Mouse (Mus musculus): ENCODE measurements around the gene Ppp4r2. TPM values are rescaled to one million over a fixed set of nuclear protein-coding genes. Genes with fewer than 3 reads are reported as not detected.

Ppp4r2 gene
- polyA plus RNA-seq, 1 experiment from 2014 or later, result 13.5 TPM

DNA sequence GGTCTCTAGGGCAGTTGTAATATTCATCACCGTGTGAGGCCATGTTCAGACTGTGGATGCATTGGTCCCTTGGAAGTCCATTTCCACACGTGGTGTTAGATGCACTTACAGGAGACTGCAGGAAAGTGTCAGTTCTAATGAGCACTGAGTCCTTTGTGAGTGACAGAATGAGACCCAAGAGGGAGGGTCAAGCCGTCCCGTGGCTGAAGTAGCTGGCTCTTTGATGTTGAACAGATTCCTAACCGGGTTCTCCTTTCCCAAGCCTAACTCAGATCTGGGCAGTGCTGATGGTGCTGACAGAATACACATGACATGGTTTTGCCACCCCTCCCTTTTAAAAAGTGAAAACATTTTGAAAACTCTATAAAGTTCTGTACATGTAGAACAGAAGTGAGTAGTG lies 35.4 kb downstream of the Ppp4r2 start:
- 30% methylated on average over 5 of the region's 5 CpGs for WGBS

DNA sequence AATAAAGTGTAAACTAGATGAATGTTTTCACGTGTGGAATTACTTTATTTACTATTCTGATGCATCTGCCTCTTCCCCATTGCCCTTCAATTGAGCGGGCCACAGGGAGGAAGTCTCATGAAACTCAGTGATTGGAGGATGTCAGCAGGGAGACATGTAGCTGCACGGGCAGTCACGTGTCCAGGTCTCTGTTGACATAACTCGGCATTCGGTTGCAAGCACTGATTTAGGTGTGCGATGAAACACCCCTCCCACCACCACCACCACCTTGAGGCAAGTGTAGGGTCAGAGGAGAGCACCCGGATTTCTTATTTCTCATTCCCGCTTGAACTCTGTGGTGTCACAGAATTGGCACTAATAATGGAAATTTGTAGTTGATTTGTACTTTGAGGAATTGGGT lies 36.5 kb downstream of the Ppp4r2 start:
- no peak overlapping the region for H3K4me3 ChIP-seq
- no peak overlapping the region for H3K27ac ChIP-seq (replicated peaks)
- peaks cover 32% of the 10 kb centered on the region for H3K36me3 ChIP-seq
- H3K9me3 ChIP-seq, result no peaks in the 10 kb centered on the region
- H3K27me3 ChIP-seq (replicated peaks), result no peaks in the 10 kb centered on the region
- no peak overlapping the region for H3K4me2 ChIP-seq
- 74% methylated on average over 9 of the region's 9 CpGs for WGBS
- H3K4me1 ChIP-seq, result no peaks in the 10 kb centered on the region
- H3K9ac ChIP-seq, result no peak overlapping the region
- ATAC-seq (ENCODE audit: extremely low read depth, insufficient number of reproducible peaks, low FRiP score, low TSS enrichment), result no peak

More for the DNA sequence above, 35.4 kb downstream of the Ppp4r2 start:
- no peak overlapping the region for H3K9ac ChIP-seq
- H3K4me3 ChIP-seq, result no peak overlapping the region
- H3K27me3 ChIP-seq (replicated peaks), result no peaks in the 10 kb centered on the region
- no peaks in the 10 kb centered on the region for H3K9me3 ChIP-seq
- H3K27ac ChIP-seq (replicated peaks), result no peak overlapping the region
- H3K36me3 ChIP-seq, result peaks cover 38% of the 10 kb centered on the region
- no peak for ATAC-seq (ENCODE audit: extremely low read depth, insufficient number of reproducible peaks, low FRiP score, low TSS enrichment)
- no peak overlapping the region for H3K4me2 ChIP-seq
- no peaks in the 10 kb centered on the region for H3K4me1 ChIP-seq

DNA sequence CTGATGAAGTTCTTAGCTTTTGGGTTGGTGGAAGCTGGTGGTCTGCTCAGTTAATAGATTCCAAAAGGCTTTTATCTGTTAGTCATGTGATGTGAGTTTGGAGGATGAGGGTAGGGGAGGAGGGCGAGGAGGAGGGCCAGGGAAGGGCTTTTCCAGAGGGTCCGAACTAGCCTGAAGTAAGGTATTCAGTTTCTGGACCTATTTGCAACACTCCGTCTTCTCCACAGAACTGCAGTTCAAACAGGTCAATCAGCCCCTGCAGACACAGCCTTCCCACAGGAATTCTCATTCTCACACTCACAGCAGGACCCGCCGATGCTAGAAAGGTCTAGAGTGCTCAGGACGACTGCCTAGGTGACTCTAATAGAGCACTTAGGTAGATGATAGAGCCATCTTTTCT lies 39.8 kb downstream of the Ppp4r2 start:
- Histone ChIP-seq H3K4me1 (no peaks in the 10 kb centered on the region), H3K4me3 (no peak overlapping the region), H3K9ac (no peak overlapping the region), H3K4me2 (no peak overlapping the region), H3K27ac (replicated peaks) (no peak overlapping the region), H3K9me3 (peaks cover 8% of the 10 kb centered on the region; the same call in 1 of the 2 replicates), H3K27me3 (replicated peaks) (peaks cover 11% of the 10 kb centered on the region; the same call in 1 of the 2 replicates), H3K36me3 (peaks cover 15% of the 10 kb centered on the region)
- no peak for ATAC-seq (ENCODE audit: extremely low read depth, insufficient number of reproducible peaks, low FRiP score, low TSS enrichment)
- WGBS, result 56% methylated on average over 6 of the region's 6 CpGs

DNA sequence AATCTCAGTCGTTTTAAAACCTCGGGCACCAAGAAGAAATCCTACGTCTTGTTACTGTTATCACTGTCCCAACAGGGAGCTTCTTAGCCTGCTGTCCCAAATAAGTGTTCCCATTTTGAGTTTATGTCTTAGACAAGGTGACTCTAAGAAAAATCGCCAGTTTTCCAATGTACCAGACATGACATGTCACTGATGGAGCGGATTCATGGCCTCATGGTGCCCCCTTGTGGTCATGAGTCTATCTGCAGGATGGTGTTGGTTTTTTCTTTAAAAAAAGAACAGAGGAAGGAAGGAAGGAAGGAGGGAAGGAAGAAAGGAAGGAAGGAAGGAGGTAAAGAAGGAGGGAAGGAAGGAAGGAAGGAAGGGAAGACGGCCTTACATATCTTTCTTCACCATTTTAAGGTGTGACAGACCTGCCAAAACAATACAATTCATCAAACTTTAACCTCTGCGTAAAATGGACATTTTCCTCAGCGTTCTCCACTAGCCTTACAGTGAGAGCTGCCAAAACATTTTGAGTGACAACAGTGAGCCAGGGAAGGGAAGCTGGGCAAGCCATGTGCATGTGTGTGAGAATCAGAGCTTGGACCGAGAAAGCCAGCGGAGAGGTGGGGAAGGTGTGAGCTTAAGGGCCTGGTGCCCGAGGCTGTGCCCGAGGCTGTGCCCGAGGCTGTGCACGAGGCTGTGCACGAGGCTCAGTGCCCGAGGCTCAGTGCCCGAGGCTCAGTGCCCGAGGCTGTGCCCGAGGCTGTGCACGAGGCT lies 42.6 kb downstream of the Ppp4r2 start:
- Histone ChIP-seq H3K9me3 (peaks cover 8% of the 10 kb centered on the region; the same call in 1 of the 2 replicates), H3K27me3 (replicated peaks) (peaks cover 36% of the 10 kb centered on the region), H3K4me1 (no peaks in the 10 kb centered on the region), H3K27ac (replicated peaks) (no peak overlapping the region), H3K4me3 (no peak overlapping the region), H3K9ac (no peak overlapping the region), H3K4me2 (no peak overlapping the region), H3K36me3 (no peaks in the 10 kb centered on the region)
- 65% methylated on average over 20 of the region's 20 CpGs for WGBS
- no peak for ATAC-seq (ENCODE audit: extremely low read depth, insufficient number of reproducible peaks, low FRiP score, low TSS enrichment)

DNA sequence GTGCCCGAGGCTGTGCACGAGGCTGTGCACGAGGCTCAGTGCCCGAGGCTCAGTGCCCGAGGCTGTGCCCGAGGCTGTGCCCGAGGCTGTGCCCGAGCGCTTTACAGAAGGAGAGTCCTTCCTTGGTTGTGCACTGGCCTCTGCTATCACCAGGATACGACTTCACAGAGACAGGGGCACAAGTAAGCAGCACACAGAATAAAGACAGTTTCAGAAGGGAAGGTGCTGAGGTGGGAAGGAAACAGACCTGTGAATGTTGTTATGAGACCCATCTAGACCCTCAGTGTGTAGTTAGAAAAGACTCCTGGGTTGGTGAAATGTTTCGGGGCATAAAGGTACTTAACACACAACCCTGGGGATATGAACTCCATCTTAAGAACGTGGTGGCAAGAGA lies 43.2 kb downstream of the Ppp4r2 start:
- Histone ChIP-seq H3K27me3 (replicated peaks) (peaks cover 42% of the 10 kb centered on the region), H3K4me1 (no peaks in the 10 kb centered on the region), H3K9me3 (peaks cover 8% of the 10 kb centered on the region; the same call in 1 of the 2 replicates), H3K4me2 (no peak overlapping the region), H3K9ac (no peak overlapping the region), H3K27ac (replicated peaks) (no peak overlapping the region), H3K4me3 (no peak overlapping the region), H3K36me3 (no peaks in the 10 kb centered on the region)
- 77% methylated on average over 12 of the region's 12 CpGs for WGBS
- no peak for ATAC-seq (ENCODE audit: extremely low read depth, insufficient number of reproducible peaks, low FRiP score, low TSS enrichment)

DNA sequence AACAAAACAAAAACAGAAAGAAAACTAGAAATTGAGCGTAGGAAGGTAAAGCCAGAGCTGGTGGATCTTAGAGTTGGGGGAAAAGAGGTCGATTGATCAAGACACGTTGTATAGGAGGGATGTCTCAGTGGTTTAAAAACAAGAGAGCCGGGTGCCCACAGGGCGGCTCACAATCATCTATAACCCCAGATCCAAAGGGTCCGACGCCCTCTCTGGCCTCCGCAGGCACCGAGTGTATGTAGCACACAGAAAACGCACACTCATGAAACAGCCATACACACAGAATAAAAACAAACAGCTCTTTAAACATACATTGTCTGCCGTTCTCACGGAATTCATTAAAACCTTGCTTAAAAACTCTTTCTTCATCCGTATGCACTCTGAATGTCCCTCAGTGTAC lies 45.1 kb downstream of the Ppp4r2 start:
- Histone ChIP-seq H3K27me3 (replicated peaks) (peaks cover 45% of the 10 kb centered on the region), H3K4me3 (no peak overlapping the region), H3K36me3 (no peaks in the 10 kb centered on the region), H3K9me3 (peaks cover 8% of the 10 kb centered on the region; the same call in 1 of the 2 replicates), H3K4me2 (no peak overlapping the region), H3K4me1 (no peaks in the 10 kb centered on the region), H3K9ac (no peak overlapping the region), H3K27ac (replicated peaks) (no peak overlapping the region)
- ATAC-seq (ENCODE audit: extremely low read depth, insufficient number of reproducible peaks, low FRiP score, low TSS enrichment), result no peak
- WGBS, result 77% methylated on average over 13 of the region's 13 CpGs

DNA sequence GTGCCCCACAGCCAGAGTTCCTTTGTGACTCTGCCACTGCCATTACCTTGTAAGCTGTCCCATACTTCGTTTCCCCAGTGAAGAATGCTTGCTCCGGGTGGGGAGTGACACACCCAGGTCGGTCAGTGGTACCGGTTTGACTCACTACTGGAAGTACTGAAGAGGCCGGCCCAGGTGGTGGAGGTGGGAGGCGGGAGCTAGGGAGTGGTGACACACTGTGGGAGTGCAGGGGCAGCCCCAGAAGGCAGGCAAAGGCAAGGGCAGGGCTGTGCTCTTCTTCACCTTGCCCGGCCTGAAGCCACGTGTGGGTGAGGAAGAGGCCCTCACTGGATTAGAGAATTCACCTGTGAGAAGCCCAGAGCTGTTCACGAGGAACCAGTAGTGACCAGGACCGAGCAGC lies 46.2 kb downstream of the Ppp4r2 start:
- WGBS, result 36% methylated on average over 10 of the region's 10 CpGs
- ATAC-seq (ENCODE audit: extremely low read depth, insufficient number of reproducible peaks, low FRiP score, low TSS enrichment), result no peak
- H3K9ac ChIP-seq, result no peak overlapping the region
- no peak overlapping the region for H3K4me2 ChIP-seq
- peaks cover 45% of the 10 kb centered on the region for H3K27me3 ChIP-seq (replicated peaks)
- no peak overlapping the region for H3K27ac ChIP-seq (replicated peaks)
- H3K9me3 ChIP-seq, result peaks cover 8% of the 10 kb centered on the region; the same call in 1 of the 2 replicates
- H3K4me3 ChIP-seq, result no peak overlapping the region
- H3K36me3 ChIP-seq, result no peaks in the 10 kb centered on the region
- H3K4me1 ChIP-seq, result no peaks in the 10 kb centered on the region

DNA sequence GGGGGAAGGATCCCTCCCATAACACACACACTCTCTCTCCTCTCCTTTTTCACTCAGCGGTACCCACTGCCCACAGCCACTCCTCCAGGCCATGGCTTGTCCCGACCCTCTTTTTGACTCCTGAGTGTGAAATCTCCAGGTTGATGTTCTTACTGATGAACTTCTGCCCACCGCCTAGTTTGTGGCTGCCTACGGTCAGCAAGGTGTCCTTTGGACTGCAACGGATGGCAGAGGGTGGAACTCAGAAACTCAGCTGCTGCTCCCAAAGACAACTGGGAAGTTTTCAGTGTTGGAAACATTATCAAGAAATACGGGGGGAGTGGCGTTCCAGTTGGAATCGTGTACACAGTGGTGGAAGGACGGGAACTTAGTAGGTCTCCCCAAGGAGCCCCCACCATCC lies 48.2 kb downstream of the Ppp4r2 start:
- peaks cover 39% of the 10 kb centered on the region for H3K27me3 ChIP-seq (replicated peaks)
- H3K9ac ChIP-seq, result no peak overlapping the region
- ATAC-seq (ENCODE audit: extremely low read depth, insufficient number of reproducible peaks, low FRiP score, low TSS enrichment), result no peak
- peaks cover 8% of the 10 kb centered on the region; the same call in 1 of the 2 replicates for H3K9me3 ChIP-seq
- H3K4me1 ChIP-seq, result no peaks in the 10 kb centered on the region
- 72% methylated on average over 9 of the region's 9 CpGs for whole genome bisulfite sequencing
- H3K4me3 ChIP-seq, result no peak overlapping the region
- no peak overlapping the region for H3K27ac ChIP-seq (replicated peaks)
- no peaks in the 10 kb centered on the region for H3K36me3 ChIP-seq
- H3K4me2 ChIP-seq, result no peak overlapping the region

DNA sequence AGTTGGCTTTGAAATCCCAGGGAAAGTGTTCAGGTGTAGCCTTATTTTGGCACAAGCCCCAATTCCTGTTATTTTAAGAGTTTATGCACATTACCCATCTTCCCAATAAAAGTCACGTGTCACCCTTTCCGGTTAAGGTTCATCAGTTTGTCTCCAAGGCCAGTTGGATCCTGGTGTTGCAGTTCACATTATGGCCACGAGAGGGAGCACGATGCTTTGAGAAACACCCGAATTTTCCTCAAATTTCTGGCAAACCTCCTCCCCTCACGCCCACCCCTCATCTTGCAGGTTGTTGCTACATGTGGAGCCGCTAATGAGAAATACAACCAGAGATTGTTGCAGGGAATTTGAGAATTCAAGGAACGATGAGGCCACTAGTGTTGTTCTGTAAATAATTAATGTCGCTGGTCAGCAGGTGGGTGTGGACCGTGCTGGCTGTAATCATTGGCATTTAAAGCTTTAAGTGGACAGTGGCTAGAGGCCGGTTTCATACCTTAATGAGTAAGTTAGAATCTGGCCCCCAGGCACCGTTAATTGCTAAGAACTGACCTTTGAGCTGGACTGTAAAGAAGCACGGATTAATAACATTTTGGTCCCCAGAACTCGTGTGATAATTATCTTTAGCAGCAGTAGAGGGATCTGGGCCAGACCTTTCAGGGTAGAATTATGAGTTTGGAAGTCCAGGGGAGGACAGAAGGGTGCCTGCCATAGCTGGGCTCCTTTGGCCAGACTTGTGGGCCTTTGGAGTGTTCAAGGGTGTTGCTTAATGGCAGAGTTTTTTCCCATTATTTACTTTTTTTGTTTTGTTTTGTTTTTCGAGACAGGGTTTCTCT lies 49.2 kb downstream of the Ppp4r2 start:
- no peaks in the 10 kb centered on the region for H3K4me1 ChIP-seq
- no peak overlapping the region for H3K27ac ChIP-seq (replicated peaks)
- H3K36me3 ChIP-seq, result no peaks in the 10 kb centered on the region
- peak overlapping the region; percentile 50; the same call in 1 of the 2 replicates for H3K9ac ChIP-seq
- H3K4me3 ChIP-seq, result peak overlapping the region; percentile 31
- ATAC-seq (ENCODE audit: extremely low read depth, insufficient number of reproducible peaks, low FRiP score, low TSS enrichment), result no peak
- H3K9me3 ChIP-seq, result peaks cover 4% of the 10 kb centered on the region; the same call in 1 of the 2 replicates
- peaks cover 40% of the 10 kb centered on the region for H3K27me3 ChIP-seq (replicated peaks)
- WGBS, result 19% methylated on average over 15 of the region's 15 CpGs
- peak overlapping the region; percentile 64 for H3K4me2 ChIP-seq

DNA sequence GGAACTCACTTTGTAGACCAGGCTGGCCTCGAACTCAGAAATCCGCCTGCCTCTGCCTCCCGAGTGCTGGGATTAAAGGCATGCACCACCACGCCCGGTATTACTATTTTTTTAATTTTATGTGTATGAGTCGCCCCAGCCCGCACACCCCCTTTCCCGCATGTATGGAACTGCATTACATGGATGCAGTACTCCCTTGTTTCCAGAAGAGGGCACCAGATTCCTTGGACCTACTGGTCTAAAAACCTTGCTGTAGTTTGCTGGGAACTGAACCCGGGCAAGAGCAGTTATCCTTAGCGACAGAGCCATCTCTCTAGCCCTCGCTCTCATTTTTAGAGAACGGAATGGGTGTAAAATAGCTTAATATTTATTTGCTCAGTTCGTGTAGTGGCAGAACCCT lies 49.8 kb downstream of the Ppp4r2 start:
- Histone ChIP-seq H3K4me1 (no peaks in the 10 kb centered on the region), H3K27ac (replicated peaks) (no peak overlapping the region), H3K36me3 (no peaks in the 10 kb centered on the region), H3K4me2 (no peak overlapping the region), H3K4me3 (no peak overlapping the region), H3K27me3 (replicated peaks) (peaks cover 40% of the 10 kb centered on the region), H3K9ac (no peak overlapping the region), H3K9me3 (no peaks in the 10 kb centered on the region)
- ATAC-seq (ENCODE audit: extremely low read depth, insufficient number of reproducible peaks, low FRiP score, low TSS enrichment), result no peak
- WGBS, result 43% methylated on average over 13 of the region's 13 CpGs

DNA sequence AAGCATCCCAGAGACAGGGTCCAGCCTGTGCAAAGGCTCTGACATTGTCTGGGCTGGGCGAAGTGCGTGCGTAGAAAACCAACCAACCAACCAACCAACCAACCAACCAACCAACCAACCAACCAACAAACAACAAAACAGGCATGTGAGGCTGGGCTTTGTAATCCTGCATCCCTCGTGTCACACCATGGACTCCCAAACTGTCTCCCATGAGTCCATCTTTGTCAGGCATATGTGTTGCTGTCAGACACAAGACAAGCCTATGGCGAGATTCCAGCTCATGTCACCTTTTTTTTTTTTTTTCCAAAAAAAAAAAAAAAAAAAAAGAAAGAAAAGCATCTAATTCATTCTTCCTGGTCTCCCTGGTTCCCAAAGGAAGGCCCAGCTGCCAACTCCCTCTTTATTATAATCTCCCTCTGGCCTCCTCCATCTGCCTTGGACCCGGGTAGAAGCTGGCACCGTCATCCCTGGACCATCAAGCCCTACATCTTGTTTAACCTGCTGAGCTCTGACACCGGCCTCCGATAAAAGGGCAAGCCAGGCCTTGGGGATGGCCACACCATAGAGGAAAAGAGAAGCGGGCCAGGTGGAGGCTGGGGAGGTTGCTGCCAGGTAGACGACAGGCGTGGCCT lies 51.3 kb downstream of the Ppp4r2 start:
- no peak overlapping the region for H3K9ac ChIP-seq
- no peak overlapping the region for H3K4me2 ChIP-seq
- H3K4me3 ChIP-seq, result no peak overlapping the region
- no peak overlapping the region for H3K27ac ChIP-seq (replicated peaks)
- H3K4me1 ChIP-seq, result no peaks in the 10 kb centered on the region
- no peaks in the 10 kb centered on the region for H3K9me3 ChIP-seq
- WGBS, result 92% methylated on average over 12 of the region's 12 CpGs
- ATAC-seq (ENCODE audit: extremely low read depth, insufficient number of reproducible peaks, low FRiP score, low TSS enrichment), result no peak
- H3K36me3 ChIP-seq, result no peaks in the 10 kb centered on the region
- H3K27me3 ChIP-seq (replicated peaks), result peaks cover 34% of the 10 kb centered on the region
